Mouse (Mus musculus) lung, postnatal 36 days (tissue): ENCODE results near the gene Nmnat2.

Experiments used
- DNase-seq: peaks from one replicate; pipeline ENCODE4 v3.0.0; 2022; ENCODE audit warnings: mixed read lengths

The Nmnat2 gene

GRCm38 (mm10) chr1:153021034-153021638, 66.3 kb downstream of the Nmnat2 start:
- DNase-seq, result no peak

GRCm38 (mm10) chr1:153023018-153023417, 68.2 kb downstream of the Nmnat2 start:
- no peak for DNase-seq

GRCm38 (mm10) chr1:153023875-153024274, 69.1 kb downstream of the Nmnat2 start:
- no peak for DNase-seq

DNA sequence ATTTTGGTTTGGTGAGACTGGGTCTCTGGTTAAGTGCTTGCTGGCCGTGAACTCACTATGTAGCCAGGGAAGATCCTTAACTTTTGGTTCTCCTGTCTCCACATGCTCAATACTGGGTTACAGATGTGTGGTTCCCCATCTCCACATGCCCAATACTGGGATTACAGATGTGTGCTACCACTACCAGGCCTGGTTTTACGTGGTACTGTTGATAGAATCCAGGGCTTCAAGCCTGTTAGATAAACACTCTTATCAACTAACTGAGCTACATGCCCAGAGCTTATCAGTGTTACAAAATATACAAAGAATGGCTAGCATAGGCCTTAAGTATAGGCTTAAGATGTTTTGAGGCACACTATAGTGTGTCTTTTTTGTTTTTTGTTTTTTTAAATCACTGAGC, 69.7 kb downstream of the Nmnat2 start:
- no peak for DNase-seq

GRCm38 (mm10) chr1:153031345-153031744, 76.6 kb downstream of the Nmnat2 start:
- DNase-seq, result no peak

DNA sequence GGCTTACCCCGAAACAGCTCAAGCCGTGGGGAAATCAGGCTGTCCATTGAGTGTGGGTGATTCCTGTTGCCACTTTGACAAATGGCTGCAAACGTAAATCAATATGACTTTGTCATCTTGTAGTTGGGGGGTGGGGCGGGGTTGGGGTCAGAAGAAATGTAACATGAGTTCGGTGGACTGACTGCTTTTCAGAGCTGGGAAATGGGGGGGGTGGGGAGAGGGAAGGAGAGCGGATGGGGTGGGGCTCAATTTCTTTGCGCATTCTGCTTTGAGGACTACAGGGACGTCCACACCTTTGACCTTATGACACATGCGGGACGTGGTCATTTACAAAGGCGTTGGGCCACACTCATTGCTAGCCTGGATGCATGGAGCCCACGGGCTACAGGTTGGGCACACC, 77.2 kb downstream of the Nmnat2 start:
- DNase-seq, result no peak

DNA sequence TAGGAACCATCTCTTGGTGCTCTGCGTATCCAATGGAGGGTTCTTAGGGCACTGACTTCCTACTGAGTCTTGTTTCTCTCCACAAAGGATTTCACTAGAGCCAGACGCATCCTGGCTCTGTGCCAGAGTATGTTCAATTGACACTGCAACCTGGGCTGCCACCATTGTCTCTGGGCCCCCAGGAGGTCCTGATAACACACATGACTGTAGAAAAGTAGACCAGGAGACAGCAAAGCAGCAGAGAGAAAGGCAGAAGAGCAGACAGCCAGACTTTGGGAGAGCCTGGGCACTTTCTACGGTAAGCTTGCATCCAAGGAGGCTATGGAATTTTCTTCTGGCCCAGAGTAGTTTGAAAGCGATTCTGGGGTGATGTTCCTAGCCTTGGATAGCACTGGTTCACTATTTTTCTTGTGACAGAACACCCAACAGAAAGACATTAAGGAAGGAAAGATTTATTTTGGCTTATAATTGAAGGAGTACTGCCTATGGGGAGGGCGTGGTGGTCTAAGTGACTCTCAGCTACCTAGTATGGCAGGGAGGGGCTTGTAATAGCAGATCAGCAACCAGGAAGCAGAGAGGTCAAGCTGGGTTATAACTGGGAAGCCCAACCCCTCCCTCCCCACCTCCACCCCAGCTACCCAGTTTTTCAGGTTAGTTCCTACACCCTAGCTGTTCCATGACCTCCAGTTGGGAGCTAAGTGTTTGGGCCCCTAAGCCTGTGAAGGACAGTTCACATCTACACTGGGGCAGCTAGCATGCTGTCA, 78.5 kb downstream of the Nmnat2 start:
- DNase-seq, result no peak

GRCm38 (mm10) chr1:153034064-153034463, 79.3 kb downstream of the Nmnat2 start:
- no peak for DNase-seq

GRCm38 (mm10) chr1:153035328-153035944, 80.6 kb downstream of the Nmnat2 start:
- peak; percentile 77 for DNase-seq

GRCm38 (mm10) chr1:153037353-153038345, 82.9 kb downstream of the Nmnat2 start:
- DNase-seq, result no peak

DNA sequence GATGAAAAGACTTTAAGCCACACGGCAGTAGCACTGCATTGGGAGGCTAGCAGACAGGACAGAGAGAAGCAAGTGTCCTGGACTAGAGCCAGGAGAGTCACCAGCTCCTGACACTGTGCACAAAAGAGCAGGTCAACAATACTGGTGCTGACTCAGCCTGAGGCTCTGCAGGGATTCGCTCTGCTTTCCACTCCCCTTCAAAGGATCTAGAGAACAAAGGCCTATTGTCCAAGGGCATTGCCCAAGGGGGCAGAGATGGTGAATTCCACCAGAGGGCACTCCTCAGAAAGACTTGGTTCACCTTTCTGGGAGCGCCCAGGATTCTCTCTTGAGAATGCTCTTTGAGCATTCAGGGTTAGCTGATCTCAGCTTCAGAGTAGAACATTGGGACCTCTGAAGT, 85.3 kb downstream of the Nmnat2 start:
- peak; percentile 29 for DNase-seq

GRCm38 (mm10) chr1:153041046-153041445, 86.3 kb downstream of the Nmnat2 start:
- DNase-seq, result no peak

DNA sequence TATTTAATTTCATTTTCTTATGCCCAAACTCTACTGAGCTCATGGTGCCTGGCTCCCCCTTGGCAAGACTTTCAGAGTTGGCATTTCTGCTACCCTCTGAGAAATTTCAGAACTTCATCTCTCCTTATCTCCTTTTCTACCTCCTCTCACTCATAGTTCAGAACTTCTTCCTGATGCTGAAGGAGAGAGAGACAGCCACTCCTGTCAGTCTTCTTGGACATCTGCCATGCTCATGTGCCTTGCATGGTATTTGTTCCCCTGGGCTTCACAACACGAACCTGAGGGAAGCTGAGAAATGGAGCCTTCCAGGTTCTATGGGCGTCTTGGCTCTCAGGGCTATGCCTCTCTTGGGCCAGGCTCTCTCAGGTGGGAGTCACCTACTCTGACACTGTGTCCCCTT, 87.5 kb downstream of the Nmnat2 start:
- DNase-seq, result peak; percentile 20

DNA sequence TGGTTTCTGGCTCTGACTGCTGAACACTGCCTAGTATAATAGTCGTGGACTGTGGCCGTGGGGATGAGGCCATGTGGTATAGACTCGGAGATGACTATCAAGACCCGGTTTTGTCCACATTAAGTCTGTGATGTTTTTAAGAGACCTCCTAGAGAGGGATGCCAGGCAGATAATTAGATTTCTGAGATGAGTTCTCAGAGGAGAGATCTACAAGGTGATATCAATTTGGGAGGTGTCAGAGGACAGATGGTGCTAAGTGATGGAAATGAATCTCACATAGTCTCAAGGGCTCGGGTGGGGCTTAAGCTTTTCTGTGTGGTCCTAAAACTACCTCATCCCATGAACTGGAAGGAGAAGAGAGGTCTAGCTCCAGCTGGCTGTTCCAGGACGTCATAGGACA, 88.5 kb downstream of the Nmnat2 start:
- DNase-seq, result no peak

DNA sequence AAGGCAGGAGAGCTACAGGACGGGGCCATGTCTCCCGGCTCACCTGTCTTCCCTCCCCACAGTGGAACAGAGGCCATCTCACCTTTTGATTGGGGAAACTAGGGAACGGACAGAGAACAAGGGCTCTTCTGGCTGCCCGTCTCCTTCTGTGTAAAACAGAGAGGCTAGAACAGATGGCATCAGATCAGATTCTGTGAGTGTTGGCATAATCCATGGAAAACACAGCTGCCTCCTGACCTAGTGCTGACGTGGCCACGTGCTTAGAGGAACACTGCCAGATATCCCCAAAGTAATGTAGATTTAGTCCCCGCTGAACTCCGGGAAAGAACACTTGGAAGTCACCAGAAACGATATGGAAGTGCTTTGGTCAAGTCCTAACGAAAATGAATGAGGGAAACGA, 90.6 kb downstream of the Nmnat2 start:
- no peak for DNase-seq

- DNase-seq, result peak; percentile 80
Measured at GRCm38 (mm10) chr1:153048147-153048878, 93.5 kb downstream of the Nmnat2 start.

DNA sequence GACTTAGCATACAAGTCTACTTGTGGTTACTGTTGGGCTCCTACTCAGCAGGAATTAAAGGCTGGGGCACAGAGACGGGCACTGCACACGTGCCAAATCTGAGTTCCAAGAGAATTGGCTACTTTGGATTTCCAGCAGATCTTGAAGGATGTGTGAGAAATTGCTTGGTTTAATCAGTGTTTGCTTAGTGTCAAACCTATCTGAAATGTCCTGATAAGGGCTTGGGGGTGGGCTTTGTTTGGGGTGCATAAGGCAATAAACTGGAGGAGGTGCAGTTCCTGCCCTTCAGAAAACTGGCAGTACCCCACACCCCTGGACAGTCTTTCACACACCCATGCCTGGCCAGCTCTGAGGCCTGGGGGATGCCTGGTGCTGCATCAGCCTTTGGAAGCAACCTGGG, 94.7 kb downstream of the Nmnat2 start:
- no peak for DNase-seq

DNA sequence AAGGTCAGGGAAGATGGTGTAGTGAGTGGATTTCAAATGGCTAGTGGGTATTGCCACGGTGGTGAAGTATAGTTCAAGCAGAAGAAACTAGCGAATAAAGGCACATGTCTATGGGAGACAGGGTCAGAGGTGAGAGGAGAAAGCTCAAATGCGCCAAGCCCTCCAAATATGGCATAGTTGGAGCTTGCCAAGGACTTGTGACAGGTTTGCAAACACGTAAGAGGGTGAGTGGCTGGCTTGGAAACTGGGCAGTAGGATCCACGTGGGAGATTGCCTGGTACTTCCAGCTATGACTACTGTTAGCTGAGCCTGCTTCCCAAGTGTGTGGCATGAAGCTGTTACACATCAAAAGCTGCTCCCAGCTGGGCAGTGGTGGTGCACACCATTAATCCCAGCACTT, 96.7 kb downstream of the Nmnat2 start:
- DNase-seq, result peak; percentile 44

GRCm38 (mm10) chr1:153053619-153054018, 98.8 kb downstream of the Nmnat2 start:
- no peak for DNase-seq

DNA sequence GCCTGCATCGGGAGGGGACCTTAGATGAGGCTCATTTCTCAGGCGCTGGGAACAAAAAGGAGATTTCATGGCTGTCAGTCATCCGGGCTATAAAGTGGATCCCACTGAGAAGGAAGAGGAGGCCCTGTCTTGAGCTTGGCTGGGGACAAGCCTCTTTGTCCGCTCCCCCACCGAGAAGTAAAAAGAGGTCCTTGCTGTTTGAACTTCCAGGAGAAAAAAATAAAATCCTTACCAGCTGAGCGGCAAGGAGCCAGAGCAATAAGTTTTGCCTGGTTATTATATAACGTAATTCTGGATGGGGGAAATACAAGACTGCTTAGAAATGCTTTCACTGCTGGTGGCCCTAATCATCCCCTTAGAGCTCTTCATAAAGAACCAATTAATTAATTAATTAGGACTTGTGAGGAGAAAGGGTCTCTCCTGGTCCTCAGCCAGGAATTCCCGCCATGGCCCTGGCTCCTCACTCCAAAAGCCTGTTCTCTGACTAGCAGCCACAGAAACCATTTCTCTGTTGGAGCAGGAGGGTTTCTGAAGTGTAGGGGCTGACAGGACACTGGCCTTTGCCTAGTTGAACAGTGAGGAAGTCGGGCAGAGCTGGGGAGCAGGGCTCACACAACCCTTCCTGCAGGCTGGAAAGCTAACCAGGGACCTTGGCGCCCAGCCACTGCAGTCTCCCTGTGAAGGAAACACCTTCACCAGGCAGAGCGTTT, 99.5 kb downstream of the Nmnat2 start:
- DNase-seq, result no peak

DNA sequence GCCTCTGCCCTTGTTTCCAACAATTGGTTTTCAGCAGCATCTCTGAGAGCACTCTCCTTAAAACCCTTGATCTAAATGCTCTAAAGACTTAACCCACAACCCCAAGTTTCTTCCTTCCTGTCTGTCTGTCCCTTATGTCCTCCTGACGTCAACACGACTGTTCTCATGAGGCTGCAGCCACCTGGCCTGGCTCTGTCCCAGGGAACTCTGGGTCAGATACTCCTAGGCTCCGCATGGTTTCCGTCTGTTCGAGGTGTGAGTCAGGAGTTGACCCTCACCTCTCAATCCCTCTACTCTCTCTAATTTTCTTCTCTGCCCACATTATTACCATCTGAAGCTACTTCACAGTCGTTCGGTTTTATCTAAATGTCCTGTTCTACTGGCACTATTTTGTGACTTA, 103.5 kb downstream of the Nmnat2 start:
- no peak for DNase-seq

DNA sequence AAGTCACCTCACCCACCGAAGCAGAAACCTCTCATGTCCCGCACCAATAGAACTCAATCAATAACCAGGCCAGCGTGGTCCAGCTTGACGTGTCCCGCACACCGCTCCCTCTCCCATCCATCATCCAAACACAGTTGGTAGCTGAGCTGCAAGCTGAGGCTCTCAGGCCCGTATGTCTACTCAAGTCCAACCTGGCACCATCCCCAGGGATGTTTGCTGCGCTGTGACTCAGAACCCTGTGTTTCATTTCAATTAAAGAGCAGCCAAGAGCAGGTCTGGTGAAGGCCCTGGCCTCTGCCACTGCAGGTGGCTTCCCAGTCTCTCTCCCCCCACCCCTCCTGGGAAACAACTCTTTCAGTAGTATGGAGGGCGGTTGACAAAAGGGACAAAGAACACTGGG, 104.8 kb downstream of the Nmnat2 start:
- no peak for DNase-seq
